Mouse (Mus musculus): ENCODE results near the gene Gm10840.

Gene Gm10840

GRCm38 (mm10) chr11:106159921-106160840 is 469 bp upstream of the Gm10840 start:
- peak; percentile 81 for DNase-seq (ENCODE audit: low read depth, low spot score)

- DNase-seq (ENCODE audit: low read depth, low spot score): no peak
Measured at GRCm38 (mm10) chr11:106162237-106162636, 1.6 kb downstream of the Gm10840 start.

- no peak for DNase-seq (ENCODE audit: low read depth, low spot score)
Measured at GRCm38 (mm10) chr11:106163546-106163945, 2.9 kb downstream of the Gm10840 start.

GRCm38 (mm10) chr11:106164601-106165180 is 4.0 kb downstream of the Gm10840 start:
- no peak for DNase-seq (ENCODE audit: low read depth, low spot score)

DNA sequence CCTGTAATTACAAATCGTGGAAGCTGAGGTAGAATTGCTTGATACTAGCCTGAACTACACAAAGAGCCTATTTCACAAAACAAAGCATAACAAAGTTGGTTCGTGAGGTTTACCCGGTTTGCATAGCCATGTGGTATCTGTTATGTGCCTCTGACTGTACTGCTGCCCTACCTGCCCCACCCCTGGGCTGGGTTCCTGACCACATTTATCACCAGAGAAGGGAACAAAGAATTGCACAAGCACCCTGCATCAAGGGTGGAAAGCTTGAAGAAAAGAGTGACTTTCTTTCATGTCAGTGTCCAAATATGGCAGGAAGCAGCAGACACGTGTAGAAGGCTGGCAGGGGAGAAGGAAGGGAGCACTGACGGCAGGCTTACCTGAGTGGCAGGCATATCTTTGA is 6.8 kb downstream of the Gm10840 start:
- no peak for DNase-seq (ENCODE audit: low read depth, low spot score)

- DNase-seq (ENCODE audit: low read depth, low spot score): no peak
Measured at GRCm38 (mm10) chr11:106170807-106171206, 10.2 kb downstream of the Gm10840 start.

- DNase-seq (ENCODE audit: low read depth, low spot score): no peak
Measured at GRCm38 (mm10) chr11:106173228-106173627, 12.6 kb downstream of the Gm10840 start.

GRCm38 (mm10) chr11:106174372-106174771 is 13.7 kb downstream of the Gm10840 start:
- no peak for DNase-seq (ENCODE audit: low read depth, low spot score)

- no peak for DNase-seq (ENCODE audit: low read depth, low spot score)
Measured at GRCm38 (mm10) chr11:106175081-106175480, 14.4 kb downstream of the Gm10840 start.

- no peak for DNase-seq (ENCODE audit: low read depth, low spot score)
Measured at GRCm38 (mm10) chr11:106176372-106176771, 15.7 kb downstream of the Gm10840 start.

GRCm38 (mm10) chr11:106178036-106178782 is 17.6 kb downstream of the Gm10840 start:
- DNase-seq (ENCODE audit: low read depth, low spot score): no peak

DNA sequence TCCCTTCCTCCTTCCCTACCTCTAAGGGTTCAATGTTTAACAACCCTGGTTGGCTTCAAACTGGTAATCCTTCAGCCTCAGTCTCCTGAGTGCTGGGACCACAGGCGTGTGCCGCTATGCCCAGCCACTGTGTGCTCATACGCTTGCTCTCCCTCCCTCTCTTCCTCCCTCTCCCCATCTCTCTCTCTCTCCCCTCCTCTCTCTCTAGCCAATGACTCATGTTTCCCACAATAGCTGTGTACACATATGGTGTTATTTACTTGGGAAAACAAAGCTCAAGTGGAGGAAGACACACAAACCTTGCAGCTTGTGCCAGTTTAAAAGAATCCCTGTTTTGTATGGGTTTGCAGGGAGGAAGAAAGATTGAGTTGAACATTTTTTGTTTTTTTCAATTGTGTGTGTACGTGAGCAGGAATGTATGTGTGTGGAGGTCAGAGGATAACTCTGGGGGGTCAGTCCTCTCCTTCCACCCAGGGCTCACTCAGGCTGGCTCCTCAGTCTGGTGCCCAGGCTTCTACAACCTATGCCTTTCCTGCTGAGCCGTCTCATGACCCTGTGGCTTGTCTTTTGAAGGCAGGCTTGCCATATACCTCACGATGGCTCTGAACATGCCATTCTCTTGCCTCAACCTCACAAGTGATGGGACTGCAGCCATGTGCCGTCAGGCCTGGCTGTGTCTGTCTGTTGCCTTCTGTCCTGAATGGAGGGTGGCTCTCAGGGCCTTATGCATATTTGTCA is 19.2 kb downstream of the Gm10840 start:
- no peak for DNase-seq (ENCODE audit: low read depth, low spot score)

DNA sequence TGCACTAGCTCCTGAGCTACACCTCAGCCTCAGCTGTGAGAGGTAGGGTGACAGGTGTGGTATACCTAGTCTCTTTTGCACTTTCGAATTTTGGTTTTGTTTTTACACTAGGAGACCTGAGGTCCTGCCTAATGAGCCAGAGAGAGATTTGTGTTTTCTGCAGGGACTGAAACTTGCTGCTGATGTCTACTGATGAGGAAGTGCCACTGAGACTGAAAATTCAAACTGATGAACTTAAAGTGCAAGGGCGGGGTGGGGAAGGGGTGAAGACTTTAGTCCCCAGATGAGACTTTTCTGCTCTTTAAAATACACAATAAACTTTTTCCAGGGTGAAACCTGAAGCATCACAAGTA is 19.8 kb downstream of the Gm10840 start:
- DNase-seq (ENCODE audit: low read depth, low spot score): no peak

GRCm38 (mm10) chr11:106187326-106187725 is 26.7 kb downstream of the Gm10840 start:
- no peak for DNase-seq (ENCODE audit: low read depth, low spot score)

DNA sequence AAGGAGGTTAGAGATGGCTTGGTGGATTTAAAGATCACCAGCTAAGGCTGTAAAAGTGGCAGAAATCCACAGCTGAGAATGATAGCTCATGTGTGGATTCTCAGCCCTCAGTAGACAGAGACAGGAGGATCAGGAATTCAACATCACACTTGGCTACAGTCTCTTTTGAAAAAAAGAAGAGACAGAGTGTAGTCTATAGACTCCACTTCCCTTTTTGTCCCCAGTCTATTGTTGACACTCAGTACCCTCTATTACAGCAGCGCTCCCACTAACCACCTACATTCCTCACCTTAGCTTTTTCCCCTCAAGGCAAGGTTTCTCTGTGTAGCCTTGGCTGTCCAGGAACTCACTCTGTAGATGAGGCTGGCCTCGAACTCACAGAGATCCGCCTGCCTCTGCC is 31.1 kb downstream of the Gm10840 start:
- no peak for DNase-seq (ENCODE audit: low read depth, low spot score)

- no peak for DNase-seq (ENCODE audit: low read depth, low spot score)
Measured at GRCm38 (mm10) chr11:106192241-106192640, 31.6 kb downstream of the Gm10840 start.

DNA sequence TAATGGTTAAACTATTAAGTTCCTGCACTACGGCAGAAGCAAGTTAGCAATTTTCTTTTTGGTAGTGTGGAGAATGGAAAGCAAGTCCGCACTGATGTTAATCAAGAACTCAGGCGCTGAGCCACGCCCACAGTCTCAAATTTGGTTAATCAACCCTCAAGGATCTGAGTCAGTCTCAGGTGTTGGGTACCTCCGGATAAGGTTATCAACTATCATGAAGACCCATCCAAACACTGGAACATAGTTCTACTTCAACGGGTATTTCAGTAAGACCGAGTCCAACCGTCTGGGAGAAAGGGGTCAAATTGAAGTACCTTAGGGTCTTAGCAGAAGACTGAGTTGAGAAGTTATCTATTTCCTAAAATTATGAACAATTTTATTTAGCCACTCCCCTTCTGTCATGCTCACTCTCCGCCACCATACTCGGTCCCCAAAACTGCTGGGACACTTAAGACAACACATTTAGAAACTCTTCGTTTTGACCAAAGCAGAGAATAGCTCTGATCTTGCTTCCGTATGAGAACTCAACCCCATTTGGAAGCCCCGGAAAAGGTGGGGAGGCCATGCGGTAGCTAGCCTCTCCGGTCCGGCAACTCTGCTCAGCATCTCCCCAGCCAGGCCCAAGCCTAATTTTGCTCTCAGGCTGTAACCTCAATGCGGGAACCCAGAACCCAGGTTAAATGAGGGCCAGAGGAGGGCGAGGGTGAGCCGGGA is 32.2 kb downstream of the Gm10840 start:
- no peak for DNase-seq (ENCODE audit: low read depth, low spot score)

GRCm38 (mm10) chr11:106193371-106194154 is 32.9 kb downstream of the Gm10840 start:
- DNase-seq (ENCODE audit: low read depth, low spot score): peak; percentile 99

- DNase-seq (ENCODE audit: low read depth, low spot score): no peak
Measured at GRCm38 (mm10) chr11:106194155-106194541, 33.5 kb downstream of the Gm10840 start.

GRCm38 (mm10) chr11:106194891-106195290 is 34.2 kb downstream of the Gm10840 start:
- DNase-seq (ENCODE audit: low read depth, low spot score): no peak
